Mouse (Mus musculus) left cerebral cortex, adult 2 months (tissue): ENCODE results near the gene Olfr18. TPM values are rescaled to one million over a fixed set of nuclear protein-coding genes. Genes with fewer than 3 reads are reported as not detected.
A peak's percentile ranks its signal among the peaks of the same experiment; 100 is the strongest.
"Not testable (repeated sequence)": the region's sequence is repeated elsewhere in the genome, so short reads cannot be mapped to it uniquely, and the experiment has no call there.

ENCODE experiments used
- DNase-seq, 2 experiments: peaks; one replicate each; pipeline ENCODE4 v3.0.0; 2021 to 2022; ENCODE audit warnings: low spot score in 2 of 2, mixed read lengths in 1 of 2; ENCODE audit errors: extremely low spot score in 1 of 2
- H3K27ac ChIP-seq: fragments of 200-600 bp; 2 replicates; pipeline ENCODE4 v1.8.1; 2022
- H3K4me3 ChIP-seq: fragments of 200-600 bp; 2 replicates; pipeline ENCODE4 v1.8.1; 2022
- CTCF ChIP-seq: fragments of 200-600 bp; IDR thresholded peaks from 2 replicates; pipeline ENCODE4 v1.8.1; 2022; ENCODE audit warnings: antibody characterized with exemption, mild to moderate bottlenecking, moderate library complexity
- intact Hi-C: fragments of 180-260 bp; cut with DNase I; formaldehyde crosslinking; loops from one replicate; pipeline ENCODE4 v1.15.1; 2025
- long read RNA-seq, 2 experiments: library from polyadenylated mRNA; stranded (forward); transcript quantifications; one replicate each; pipeline ENCODE4 v2.0.0; 2021; ENCODE audit warnings: borderline mapping rate in 2 of 2
- total RNA-seq, 2 experiments: library from RNA; stranded (reverse); gene quantifications; 2 replicates each; pipeline ENCODE4 v1.2.3; 2021

Olfr18 gene
- not detected for total RNA-seq
- long read RNA-seq, experiment 1, result 0 reads
- long read RNA-seq, experiment 2, result 0 reads

GRCm38 (mm10) chr9:20335994-20336393 lies at the start of gene Olfr18:
Olfr18 (minus strand) TSS chr9:20336094.
- no peak for TF ChIP-seq CTCF
- DNase-seq, result no peak
- H3K27ac ChIP-seq, result no peak within 1 kb of the TSS
- no peak within 1 kb of the TSS for H3K4me3 ChIP-seq
- intact Hi-C loops, result no loop called here

- TF ChIP-seq CTCF, result no peak; the same call in none of the 2 replicates
- Histone ChIP-seq H3K4me3 (peak overlapping the region; percentile 56), H3K27ac (peak overlapping the region; percentile 71)
- intact Hi-C loops, result loop anchor here (10.0 kb wide), 1 partner anchor 139 kb away; the partner anchor contains the start of gene Zfp266
- DNase-seq, result no peak
These were observed 49.4 kb upstream of the Olfr18 start for GRCm38 (mm10) chr9:20385343-20385703.

- peak within 1 kb of the TSS; percentile 71 for H3K27ac ChIP-seq
- TF ChIP-seq CTCF, result peak; percentile 68
- intact Hi-C loops, result loop anchor here (10.0 kb wide), 1 partner anchor 140 kb away; the partner anchor contains the start of gene Zfp266
- peak; percentile 87 to 93 for DNase-seq
- peak within 1 kb of the TSS; percentile 56 for H3K4me3 ChIP-seq
These were observed 48.8 kb upstream of the Olfr18 start, which contains the start of gene Zfp560 for GRCm38 (mm10) chr9:20384532-20385342. Zfp560 (minus strand) TSS chr9:20385177.

DNA sequence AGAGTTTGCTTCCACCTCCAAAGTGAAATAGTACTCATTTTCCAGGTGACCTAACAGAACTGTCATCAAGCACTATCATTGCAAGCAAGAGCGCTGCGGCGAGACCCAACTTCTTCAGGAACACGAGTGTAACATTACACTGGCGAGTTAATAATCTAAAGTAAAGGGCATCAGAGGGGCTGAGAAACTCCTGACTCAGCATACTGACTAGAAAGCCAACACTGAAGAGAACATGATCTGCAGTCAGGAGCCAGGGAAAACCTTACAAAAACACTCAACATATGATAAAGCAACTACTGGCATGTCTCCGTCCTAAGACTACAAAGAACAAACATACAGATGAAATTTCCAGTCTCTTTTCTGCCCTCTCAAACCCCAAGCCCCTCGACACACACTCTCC lies 47.8 kb upstream of the Olfr18 start:
- DNase-seq, result no peak
- TF ChIP-seq CTCF, result no peak
- no peak overlapping the region; the same call in 1 of the 2 replicates for H3K4me3 ChIP-seq
- no peak overlapping the region for H3K27ac ChIP-seq
- intact Hi-C loops, result loop anchor here (10.0 kb wide), 1 partner anchor 141 kb away; the partner anchor contains the start of gene Zfp266

GRCm38 (mm10) chr9:20374712-20375111 lies 38.8 kb upstream of the Olfr18 start:
- no peak for DNase-seq
- no peak; the same call in 1 of the 2 replicates for TF ChIP-seq CTCF
- Histone ChIP-seq H3K4me3 (no peak overlapping the region), H3K27ac (no peak overlapping the region)
- intact Hi-C loops, result no loop called here

DNA sequence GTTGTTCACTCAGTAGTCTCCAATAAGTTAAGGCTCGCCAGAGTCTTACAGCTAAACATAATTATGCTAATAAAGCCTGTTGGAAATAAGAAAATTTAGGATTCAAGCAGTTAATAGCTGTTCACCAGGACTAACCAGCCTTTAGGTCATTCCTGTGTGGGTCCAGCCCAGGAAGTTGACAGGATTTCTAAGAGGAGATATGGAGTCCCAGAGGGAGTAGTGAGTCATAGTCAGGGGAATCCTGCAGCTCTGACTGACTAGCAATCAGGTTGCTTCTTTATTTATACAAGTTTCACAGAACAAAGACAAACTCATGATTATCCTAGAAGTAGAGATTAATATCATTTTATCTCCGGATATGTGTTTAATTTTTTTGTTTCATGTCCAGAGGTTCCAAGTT lies 31.4 kb upstream of the Olfr18 start:
- no peak overlapping the region for H3K27ac ChIP-seq
- no peak for TF ChIP-seq CTCF

GRCm38 (mm10) chr9:20348501-20348900 lies 12.6 kb upstream of the Olfr18 start:
- TF ChIP-seq CTCF, result no peak
- intact Hi-C loops, result no loop called here
- Histone ChIP-seq H3K27ac (no peak overlapping the region), H3K4me3 (no peak overlapping the region)
- DNase-seq, result no peak

More for the DNA sequence above, 31.4 kb upstream of the Olfr18 start:
- H3K4me3 ChIP-seq, result no peak overlapping the region
- intact Hi-C loops, result no loop called here
- no peak for DNase-seq

DNA sequence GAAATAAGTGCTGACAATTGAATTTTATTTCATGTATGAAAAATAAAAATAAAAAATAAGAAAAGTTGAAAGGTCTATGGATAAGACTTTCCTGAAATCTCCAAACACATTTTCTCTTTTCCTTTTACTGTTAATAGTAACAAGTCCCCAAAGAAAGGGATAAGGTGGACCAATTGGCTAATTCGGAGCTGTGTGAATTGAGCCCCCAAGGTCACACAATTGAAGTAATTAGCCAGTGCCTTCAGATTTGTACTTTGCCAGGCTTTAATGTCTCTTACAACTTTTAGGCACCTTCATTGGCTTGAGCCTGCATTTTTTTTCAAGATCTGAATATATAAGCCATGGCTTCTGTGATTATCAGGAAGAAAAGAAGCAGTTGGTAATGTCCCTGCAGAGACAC lies 37.7 kb downstream of the Olfr18 start, which contains the start of gene Olfr873:
TSS of gene Olfr873 (plus strand) at position 301 of the 400 bp plus-strand sequence.
- intact Hi-C loops, result no loop called here
- DNase-seq, result no peak
- no peak for TF ChIP-seq CTCF
- H3K27ac ChIP-seq, result no peak within 1 kb of the TSS
- no peak within 1 kb of the TSS for H3K4me3 ChIP-seq

DNA sequence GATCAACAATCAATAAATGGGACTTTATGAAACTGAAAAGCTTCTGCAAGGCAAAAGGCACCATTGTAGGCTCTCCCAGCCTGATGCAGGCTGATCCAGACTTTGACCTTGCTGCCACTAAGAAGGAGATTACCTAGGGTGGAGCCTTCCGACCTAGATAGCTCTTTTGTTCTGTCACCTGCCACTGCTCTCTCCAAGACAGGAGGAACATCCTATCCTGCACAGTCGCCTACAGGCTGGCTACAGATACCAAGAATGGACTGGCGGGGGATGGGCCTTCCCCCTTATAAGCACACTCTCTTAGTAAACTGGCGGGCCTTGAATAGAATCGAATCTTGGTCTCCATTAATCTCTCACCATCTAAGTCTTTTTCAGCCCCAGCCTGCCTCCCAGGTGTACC lies 40.3 kb downstream of the Olfr18 start:
- intact Hi-C loops, H3K27ac ChIP-seq, DNase-seq, H3K4me3 ChIP-seq: not testable (repeated sequence)

DNA sequence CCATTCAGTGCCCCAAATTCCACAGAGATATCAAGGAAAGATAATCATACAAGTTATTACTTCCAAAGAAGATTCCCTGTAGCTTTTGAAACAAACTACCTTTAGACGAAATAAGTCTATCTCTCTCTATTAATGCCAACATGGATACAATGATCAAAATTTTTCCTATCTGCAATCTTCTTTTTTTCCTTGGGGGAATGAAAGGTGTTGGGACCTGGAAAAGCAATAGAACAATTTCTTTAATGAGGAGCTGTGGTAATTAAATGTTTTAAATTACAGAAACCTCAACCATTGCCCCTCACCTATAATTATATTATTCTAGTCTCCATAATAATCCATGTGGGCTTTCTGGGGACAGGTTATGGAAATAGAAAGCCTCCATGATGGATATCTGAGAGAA lies 53.8 kb downstream of the Olfr18 start, which contains the start of gene Olfr39:
TSS of gene Olfr39 (plus strand) at position 301 of the 400 bp plus-strand sequence.
- Histone ChIP-seq H3K4me3 (no peak within 1 kb of the TSS), H3K27ac (no peak within 1 kb of the TSS)
- no peak for DNase-seq
- TF ChIP-seq CTCF, result no peak
- intact Hi-C loops, result no loop called here

Other genes with a start within 250 kb of the Olfr18 start
- not detected for gene Olfr868, start 237.5 kb downstream of the Olfr18 start, total RNA-seq
- gene Olfr869, start 207.1 kb downstream of the Olfr18 start, total RNA-seq, result not detected
- not detected for gene Olfr870, start 162.0 kb downstream of the Olfr18 start, total RNA-seq
- not detected for gene Olfr871, start 123.9 kb downstream of the Olfr18 start, total RNA-seq
- not detected for gene Olfr872, start 99.0 kb downstream of the Olfr18 start, total RNA-seq
- not detected for gene Olfr39, start 53.7 kb downstream of the Olfr18 start, total RNA-seq
- gene Olfr873, start 37.6 kb downstream of the Olfr18 start, total RNA-seq, result not detected
- 1 to 10 TPM; 7.3 to 7.9 TPM for gene Zfp560, start 49.1 kb upstream of the Olfr18 start, total RNA-seq
- 10 to 100 TPM; 26.0 to 31.4 TPM for gene Zfp26, start 124.1 kb upstream of the Olfr18 start, total RNA-seq
- 10 to 100 TPM; 30.7 to 33.7 TPM for gene Zfp426, start 156.7 kb upstream of the Olfr18 start, total RNA-seq
- gene Zfp266, start 185.3 kb upstream of the Olfr18 start, total RNA-seq, result 10 to 100 TPM; 41.3 to 44.3 TPM
- 10 to 100 TPM; 19.0 to 21.1 TPM for gene Zfp846, start 245.2 kb upstream of the Olfr18 start, total RNA-seq